Mouse (Mus musculus): ENCODE results near the gene Atp1a1.

- peak; percentile 69; the same call in 1 of the 2 replicates for TF ChIP-seq POLR2A (IDR thresholded peaks at IDR 0.05; ENCODE audit: borderline replicate concordance, control insufficient read depth, low read depth, low read length)
- peak; percentile 40; the same call in 1 of the 2 replicates for TF ChIP-seq CTCF (IDR thresholded peaks at IDR 0.05; ENCODE audit: control insufficient read depth, insufficient read depth, low read length)
Measured at GRCm38 (mm10) chr3:101603661-101604549, 579 bp downstream of the Atp1a1 start.

All from bone marrow, adult 2 months (tissue).